Mouse (Mus musculus) kidney, adult 2 months (tissue): ENCODE measurements around the gene Cep164.

ENCODE experiments used
- CTCF ChIP-seq: fragments of 200-500 bp; conservative IDR thresholded peaks from 2 replicates; pipeline ENCODE4 v1.5.1; 2011; ENCODE audit warnings: low read depth, mild to moderate bottlenecking, control low read depth, low read length, moderate library complexity, mixed read lengths; ENCODE audit not compliant: insufficient read depth, insufficient read length
- POLR2A ChIP-seq: fragments of 200-500 bp; IDR thresholded peaks from one replicate; pipeline ENCODE4 v1.6.1; 2011; ENCODE audit warnings: low read depth, low read length, control low read depth

- TF ChIP-seq CTCF, result no peak
- no peak for TF ChIP-seq POLR2A
These were observed 41.8 kb upstream of the Cep164 start for GRCm38 (mm10) chr9:45870265-45870664.
